Mouse (Mus musculus) lung, adult 2 months (tissue): ENCODE results near the gene Phf13.

ENCODE experiments used
- CTCF ChIP-seq: fragments of 200-500 bp; IDR thresholded peaks from 2 replicates; pipeline ENCODE4 v1.5.1; 2011; ENCODE audit warnings: mild to moderate bottlenecking, low read length, control low read depth; ENCODE audit not compliant: insufficient read depth
- POLR2A ChIP-seq: fragments of 200-500 bp; IDR thresholded peaks from 2 replicates; pipeline ENCODE4 v1.6.1; 2011; ENCODE audit warnings: low read depth, mild to moderate bottlenecking, control low read depth, low read length, borderline replicate concordance; ENCODE audit errors: extremely low read depth

GRCm38 (mm10) chr4:151972221-151972967 lies 23.7 kb downstream of the Phf13 start:
- no peak for TF ChIP-seq POLR2A
- peak; percentile 72 for TF ChIP-seq CTCF
